Comparison of ENCODE assay signal across 14 mouse cellular contexts in the genomic region with DNA sequence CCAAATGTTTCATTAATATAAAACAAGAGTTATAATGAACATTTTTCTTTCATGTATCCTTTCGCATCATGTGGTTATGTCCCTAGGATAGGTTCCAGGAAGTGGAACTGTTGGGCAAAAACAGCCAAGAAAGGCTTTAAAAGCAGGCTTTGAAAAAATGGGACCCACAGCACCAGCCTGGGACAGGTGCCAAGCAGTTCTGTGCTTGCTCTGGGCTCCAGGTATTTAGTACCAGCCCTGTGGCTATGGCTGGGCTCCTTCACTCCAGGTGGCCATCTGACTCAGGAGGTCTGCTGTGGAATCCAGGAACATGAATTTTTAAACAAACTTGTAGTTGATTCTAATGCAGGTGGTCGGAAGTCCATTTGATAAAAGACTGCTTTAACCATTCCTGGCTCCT.
A peak's percentile ranks its signal among the peaks of the same experiment; 100 is the strongest.
DNase-seq lines count a peak whose midpoint lies in the region; ATAC-seq and TF ChIP-seq lines count a peak whose summit lies in the region.
"Had no signal": no experiment of that assay in that cellular context is flagged by ENCODE, and none has a peak within 500 bp of the region (broad histone marks: within the 10 kb centered on the region; RNA-seq: fewer than 3 reads in every experiment).

No protein-coding gene starts in this region.

- no peaks in the 10 kb centered on the region for H3K27me3 ChIP-seq in midbrain, embryonic 16.5 days (ENCODE audit: control insufficient read depth, insufficient read depth, low read depth, low read length)
- no peaks in the 10 kb centered on the region for H3K27me3 ChIP-seq in midbrain, embryonic 13.5 days
- H3K27me3 ChIP-seq in midbrain, postnatal 0 days (ENCODE audit: insufficient read depth, low read length): no peaks in the 10 kb centered on the region
- H3K27me3 ChIP-seq: heart, embryonic 12.5 days; liver, embryonic 12.5 days; midbrain, embryonic 12.5 days; neural tube, embryonic 13.5 days had no signal

- H3K27ac ChIP-seq in midbrain, embryonic 16.5 days (ENCODE audit: low read length): 0 out of 2 replicates have a peak overlapping the region, but pooled peaks have one; percentile 17
- H3K27ac ChIP-seq in midbrain, embryonic 13.5 days: no peak overlapping the region
- no peak overlapping the region for H3K27ac ChIP-seq in midbrain, postnatal 0 days (ENCODE audit: low read depth, low read length)
- H3K27ac ChIP-seq in gastrocnemius, adult 2 months: no peak overlapping the region
- H3K27ac ChIP-seq: liver, embryonic 12.5 days; midbrain, embryonic 12.5 days; neural tube, embryonic 13.5 days had no signal

- no peak overlapping the region for H3K4me2 ChIP-seq in midbrain, embryonic 16.5 days (ENCODE audit: low read length)
- H3K4me2 ChIP-seq in midbrain, embryonic 13.5 days (replicated peaks): no peak overlapping the region
- no peak overlapping the region for H3K4me2 ChIP-seq in midbrain, postnatal 0 days (ENCODE audit: low read depth, low read length, poor library complexity, severe bottlenecking)
- H3K4me2 ChIP-seq: heart, embryonic 12.5 days; liver, embryonic 12.5 days; midbrain, embryonic 12.5 days; neural tube, embryonic 13.5 days had no signal

- no peaks in the 10 kb centered on the region for H3K9me3 ChIP-seq in midbrain, embryonic 16.5 days (replicated peaks; ENCODE audit: control insufficient read depth, low read length, poor library complexity, severe bottlenecking)
- 0 out of 2 replicates have a peak, but pooled peaks cover 9% of the 10 kb centered on the region for H3K9me3 ChIP-seq in midbrain, embryonic 13.5 days
- H3K9me3 ChIP-seq in midbrain, postnatal 0 days (ENCODE audit: low read length): no peaks in the 10 kb centered on the region
- H3K9me3 ChIP-seq: liver, embryonic 12.5 days had no signal

- no peak for ATAC-seq in midbrain, embryonic 16.5 days
- no peak for ATAC-seq in midbrain, embryonic 13.5 days
- ATAC-seq in midbrain, postnatal 0 days (ENCODE audit: low FRiP score): no peak
- ATAC-seq: liver, embryonic 12.5 days; lung, postnatal 0 days had no signal

- intact Hi-C loops in heart, postnatal 14 days (cut with DNase I): no loop called here
- intact Hi-C loops in gastrocnemius, adult 2 months (cut with DNase I): no loop called here

- DNase-seq in heart, adult 11 months: peak; percentile 48
- DNase-seq in heart, postnatal 14 days: no peak
- DNase-seq in cerebellum, postnatal 14 days: peak; percentile 71 to 75
- peak; percentile 7 for DNase-seq in midbrain, postnatal 0 days (ENCODE audit: low spot score)
- no peak for DNase-seq in gastrocnemius, adult 2 months
- DNase-seq: adrenal gland, postnatal 10 days; gastrocnemius, postnatal 36 days had no signal

- 82% methylated on average over 2 of the region's 2 CpGs for WGBS in midbrain, embryonic 16.5 days
- WGBS in midbrain, embryonic 13.5 days: 85% methylated on average over 2 of the region's 2 CpGs
- WGBS in midbrain, postnatal 0 days: 60% methylated on average over 2 of the region's 2 CpGs

- H3K36me3 ChIP-seq in midbrain, embryonic 16.5 days (ENCODE audit: control insufficient read depth, insufficient read depth, low read length): no peaks in the 10 kb centered on the region
- no peaks in the 10 kb centered on the region for H3K36me3 ChIP-seq in midbrain, embryonic 13.5 days
- no peaks in the 10 kb centered on the region for H3K36me3 ChIP-seq in midbrain, postnatal 0 days (ENCODE audit: insufficient read depth, low read length)
- H3K36me3 ChIP-seq: heart, embryonic 12.5 days; liver, embryonic 12.5 days; midbrain, embryonic 12.5 days; neural tube, embryonic 13.5 days had no signal

- no peaks in the 10 kb centered on the region for H3K4me1 ChIP-seq in midbrain, embryonic 16.5 days (ENCODE audit: control insufficient read depth, insufficient read depth, low read length)
- H3K4me1 ChIP-seq in midbrain, embryonic 13.5 days (replicated peaks): peaks cover 5% of the 10 kb centered on the region; the same call in 1 of the 2 replicates
- no peaks in the 10 kb centered on the region for H3K4me1 ChIP-seq in midbrain, postnatal 0 days (ENCODE audit: insufficient read depth, low read length)
- H3K4me1 ChIP-seq: heart, embryonic 12.5 days; liver, embryonic 12.5 days had no signal

- H3K9ac ChIP-seq in midbrain, embryonic 16.5 days (ENCODE audit: low read depth, low read length): no peak overlapping the region
- H3K9ac ChIP-seq in midbrain, embryonic 13.5 days (replicated peaks): no peak overlapping the region
- H3K9ac ChIP-seq in midbrain, postnatal 0 days (replicated peaks; ENCODE audit: low read length, poor library complexity, severe bottlenecking): no peak overlapping the region
- H3K9ac ChIP-seq: heart, embryonic 12.5 days; liver, embryonic 12.5 days; midbrain, embryonic 12.5 days; neural tube, embryonic 13.5 days had no signal

- no peak for TF ChIP-seq CTCF in midbrain, postnatal 0 days (IDR thresholded peaks at IDR 0.05)
- TF ChIP-seq CTCF in gastrocnemius, adult 2 months (IDR thresholded peaks at IDR 0.05): no peak

- H3K4me3 ChIP-seq in midbrain, embryonic 16.5 days (ENCODE audit: low read depth, low read length): no peak overlapping the region
- no peak overlapping the region for H3K4me3 ChIP-seq in midbrain, embryonic 13.5 days (replicated peaks)
- no peak overlapping the region for H3K4me3 ChIP-seq in midbrain, postnatal 0 days (ENCODE audit: low read depth, low read length)
- H3K4me3 ChIP-seq in gastrocnemius, adult 2 months: no peak overlapping the region
- H3K4me3 ChIP-seq: heart, embryonic 12.5 days; liver, embryonic 12.5 days; midbrain, embryonic 12.5 days; neural tube, embryonic 13.5 days had no signal

Comparison
In these comparisons a context has a peak if more than half of its experiments do, and no peak if none do; other contexts are left out.
1. DNase-seq: peak in heart, adult 11 months (single experiment), cerebellum, postnatal 14 days (2 of 2) and midbrain, postnatal 0 days (single experiment); none in heart, postnatal 14 days (0 of 2) and gastrocnemius, adult 2 months (single experiment).